Mouse (Mus musculus): ENCODE results near the gene Lyzl6.

Gene Lyzl6

DNA sequence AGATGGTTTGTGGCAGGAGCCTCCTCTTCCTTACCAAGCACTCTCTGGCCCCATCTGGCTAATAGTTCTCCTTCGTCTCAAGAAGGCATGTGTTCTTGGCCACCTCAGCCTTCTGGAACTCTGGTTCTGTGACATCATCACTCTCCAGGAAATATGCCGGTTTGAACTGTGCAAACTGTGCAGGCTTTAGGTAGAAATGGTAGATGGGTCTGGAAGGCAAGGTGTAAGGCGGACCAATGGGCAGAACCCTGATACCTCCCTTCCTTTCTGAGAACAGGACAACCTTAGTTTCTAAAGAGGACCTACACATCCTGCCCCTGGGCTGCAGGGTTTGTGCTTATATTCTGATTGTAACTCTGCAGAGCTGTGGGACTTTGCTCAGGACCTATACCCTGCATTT lies at the start of gene Lyzl6:
Gene Lyzl6, minus strand, starts transcription at position 101 of the 400 bp plus-strand sequence.
- in situ Hi-C loops (cut with MboI; ENCODE audit: unreplicated experiment in 2 of 2), result loop anchor here in 1 of 2 experiments (25.0 kb wide), 1 partner anchor 549 kb away; the partner anchor contains the start of gene Sppl2c

DNA sequence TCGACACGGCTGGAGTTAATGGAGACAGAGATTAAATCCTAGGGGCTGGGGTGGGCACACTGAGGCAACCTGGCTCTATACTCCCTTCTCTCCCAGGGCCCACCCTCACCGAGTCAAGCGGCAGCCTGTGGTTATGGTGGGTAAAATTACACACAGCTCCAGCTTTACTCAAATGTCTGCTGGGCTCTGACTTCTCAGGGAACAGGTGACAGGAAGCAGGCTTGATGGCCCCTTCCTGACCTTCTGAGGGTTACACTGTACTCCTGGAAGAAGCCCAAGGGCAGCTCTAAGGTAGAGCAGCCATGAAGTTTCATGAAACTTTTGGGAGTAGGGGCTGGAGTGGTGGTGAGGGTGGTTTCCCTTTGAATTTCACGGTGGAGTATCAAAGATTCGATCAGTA lies 48.0 kb upstream of the Lyzl6 start:
- in situ Hi-C loops (cut with MboI; ENCODE audit: unreplicated experiment in 2 of 2), result loop anchor here in 1 of 2 experiments (25.0 kb wide), 1 partner anchor 574 kb away; the partner anchor contains the start of genes Acbd4, Hexim1 and Plcd3

DNA sequence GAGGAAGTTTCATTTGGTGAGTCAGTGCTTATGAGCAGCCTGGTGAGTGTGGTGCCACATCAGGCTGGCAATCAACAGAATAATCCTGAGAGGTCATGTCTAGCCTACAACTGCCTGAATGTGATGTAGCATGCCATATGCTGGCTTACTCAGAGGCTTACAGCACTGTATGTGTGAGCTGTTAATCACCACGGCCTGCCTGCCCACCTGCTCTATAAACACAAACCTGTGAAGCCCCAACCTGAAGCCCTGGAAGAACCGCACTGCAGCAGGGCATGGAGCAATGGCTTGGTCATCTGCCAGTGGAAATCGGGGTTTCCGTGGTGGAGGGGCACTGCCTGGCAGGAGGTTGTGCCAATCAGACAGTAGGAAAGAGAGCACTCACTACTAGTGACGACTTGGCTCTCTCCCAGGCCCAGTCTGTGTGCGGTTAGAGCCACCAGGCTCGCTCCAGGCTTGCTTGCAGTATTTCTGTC lies 46.6 kb upstream of the Lyzl6 start:
- in situ Hi-C loops (cut with MboI; ENCODE audit: unreplicated experiment in 2 of 2), result loop anchor here in 1 of 2 experiments (25.0 kb wide), 1 partner anchor 573 kb away; the partner anchor contains the start of genes Acbd4, Hexim1 and Plcd3

DNA sequence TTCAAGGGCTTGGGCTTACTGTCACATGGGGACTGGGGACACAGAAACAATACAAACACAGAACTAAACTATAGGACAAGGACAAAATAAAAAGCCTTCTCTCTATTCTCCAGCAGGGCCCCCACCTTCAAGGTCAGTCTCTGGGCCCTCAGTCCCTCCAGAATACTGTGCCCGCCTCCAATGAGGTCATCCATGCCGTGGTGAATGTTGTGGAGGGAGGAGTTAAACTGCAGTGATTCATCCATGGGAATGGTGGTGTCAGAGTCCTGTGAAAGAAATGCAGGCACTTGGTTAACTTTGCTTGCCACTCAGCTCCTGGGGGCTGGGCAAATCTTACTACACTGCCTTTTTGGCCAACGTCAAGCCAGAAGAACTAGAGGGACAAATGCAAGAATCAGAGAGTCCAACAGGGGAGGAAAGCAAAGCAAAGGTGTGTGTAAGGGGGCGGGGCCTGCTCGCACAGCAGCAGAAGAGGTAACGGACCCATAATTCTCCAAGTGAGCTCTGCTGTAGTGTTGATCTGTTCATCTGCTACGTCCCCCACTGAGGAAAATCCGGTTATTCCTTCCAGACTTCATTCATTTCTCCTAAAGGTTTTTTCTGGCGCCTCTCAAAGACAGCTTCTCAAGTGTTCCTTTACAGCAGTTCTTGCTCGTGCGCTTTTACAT lies 45.1 kb upstream of the Lyzl6 start:
- in situ Hi-C loops (cut with MboI; ENCODE audit: unreplicated experiment in 2 of 2), result loop anchor here in 1 of 2 experiments (25.0 kb wide), 1 partner anchor 572 kb away; the partner anchor contains the start of genes Acbd4, Hexim1 and Plcd3

DNA sequence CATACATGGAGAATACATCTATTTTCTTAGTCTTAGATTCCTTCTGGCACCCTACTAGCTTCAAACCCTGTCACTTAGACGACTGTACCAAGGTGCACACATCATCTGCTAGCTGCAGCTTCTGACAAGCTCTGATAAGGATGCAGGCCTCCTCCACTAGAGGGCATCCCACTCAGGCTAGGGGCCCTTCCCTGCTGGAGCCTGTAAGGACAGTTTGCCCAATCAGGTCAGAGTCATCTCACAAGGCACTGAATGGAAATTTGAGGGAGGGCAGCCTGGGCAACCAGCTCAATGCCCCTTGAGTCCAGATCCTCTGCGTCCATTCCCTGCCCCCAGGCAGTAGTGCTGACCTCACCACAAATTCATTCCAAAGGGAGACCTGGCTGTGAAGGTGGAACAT lies 38.4 kb upstream of the Lyzl6 start:
- in situ Hi-C loops (cut with MboI; ENCODE audit: unreplicated experiment in 2 of 2), result loop anchor here (5.0 to 25.0 kb wide), 2 partner anchors 345 to 565 kb away; partner anchors contain the start of genes Acbd4 (in 1 of the 2), Hexim1 (in 1 of the 2) and Plcd3 (in 1 of the 2)

DNA sequence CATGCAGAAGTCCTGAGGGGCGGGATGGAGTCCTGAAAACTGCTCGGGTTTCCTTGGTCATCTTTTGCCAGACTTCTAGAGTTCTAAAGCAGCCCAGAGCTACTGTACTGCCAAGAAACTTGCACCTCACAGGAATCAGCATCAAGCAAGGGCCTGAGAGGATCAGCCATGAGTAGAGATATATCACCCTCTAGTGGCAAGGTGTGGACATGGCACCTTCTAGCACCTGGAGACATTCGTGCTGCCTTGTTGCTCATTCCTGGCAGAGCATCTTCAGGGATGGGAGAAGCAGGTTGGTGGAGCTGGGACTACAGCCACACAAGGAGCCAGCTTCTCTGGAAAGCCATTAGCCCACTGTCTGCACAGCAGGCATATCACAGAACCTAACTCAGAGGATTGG lies 36.9 kb upstream of the Lyzl6 start:
- in situ Hi-C loops (cut with MboI; ENCODE audit: unreplicated experiment in 2 of 2), result loop anchor here (5.0 to 25.0 kb wide), 2 partner anchors 343 to 563 kb away; partner anchors contain the start of genes Acbd4 (in 1 of the 2), Hexim1 (in 1 of the 2) and Plcd3 (in 1 of the 2)

DNA sequence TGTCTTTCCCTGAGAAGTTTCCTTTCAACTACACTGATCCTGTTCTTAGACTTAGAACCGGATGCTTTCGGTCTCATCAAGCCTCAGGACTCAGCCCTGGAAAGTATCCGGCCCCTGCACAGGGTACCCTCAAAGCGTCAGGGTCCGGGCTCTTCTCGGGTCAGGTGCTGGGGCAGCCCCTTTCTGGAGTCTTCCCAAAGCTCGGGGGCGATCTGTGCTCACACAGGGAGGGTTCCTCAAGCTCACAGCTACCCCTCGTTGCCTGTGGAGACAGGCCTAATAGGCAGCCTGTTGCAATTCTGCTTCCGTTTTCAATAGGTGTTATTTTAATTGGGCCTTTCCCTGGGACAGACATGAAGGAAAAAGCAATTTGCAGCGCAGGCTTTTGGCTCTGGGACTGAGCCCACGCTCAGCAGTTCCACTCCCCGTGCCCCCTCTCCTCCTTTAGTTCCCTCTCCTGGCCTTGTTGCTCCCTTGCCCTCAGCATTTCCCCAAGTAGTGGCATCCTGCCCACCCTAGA lies 28.3 kb upstream of the Lyzl6 start:
- in situ Hi-C loops (cut with MboI; ENCODE audit: unreplicated experiment in 2 of 2), result loop anchor here in 1 of 2 experiments (25.0 kb wide), 1 partner anchor 605 kb away; no protein-coding TSS in a partner anchor

DNA sequence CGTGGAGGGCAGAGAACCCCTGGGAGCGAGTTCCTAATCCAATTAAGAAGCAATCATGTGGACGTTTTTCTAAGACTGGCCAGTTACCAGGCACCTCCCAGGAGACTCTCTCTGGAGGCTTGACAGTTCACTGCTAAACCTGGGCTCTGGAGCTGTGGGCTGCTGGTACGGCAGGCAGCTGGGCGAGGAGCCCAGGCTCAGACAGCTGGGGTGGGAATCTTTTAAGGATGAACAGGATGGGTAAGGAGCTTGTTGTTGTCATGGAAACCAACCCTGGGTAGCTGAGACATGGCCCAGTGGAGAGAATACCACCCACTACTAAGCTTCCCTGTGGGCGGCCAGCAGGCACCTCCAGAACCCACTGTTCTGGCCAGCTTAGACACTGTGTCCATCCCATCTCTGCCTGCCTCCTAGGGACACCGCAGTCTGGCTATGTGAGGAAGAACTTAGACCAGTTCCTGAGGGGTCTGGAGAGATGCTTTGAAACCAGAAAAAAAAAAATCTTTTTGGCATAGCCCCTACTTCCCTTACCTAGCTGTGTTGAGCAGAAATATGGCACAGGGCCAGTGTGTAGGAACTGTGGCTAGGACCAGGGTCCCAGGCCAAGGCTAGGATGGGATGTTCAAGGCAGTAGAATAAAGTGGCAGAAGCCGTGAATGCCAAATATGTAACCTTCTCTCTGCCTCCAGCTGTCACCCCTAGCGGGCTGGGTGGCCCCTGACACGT lies 27.7 kb upstream of the Lyzl6 start:
- in situ Hi-C loops (cut with MboI; ENCODE audit: unreplicated experiment in 2 of 2), result loop anchor here in 1 of 2 experiments (25.0 kb wide), 1 partner anchor 604 kb away; no protein-coding TSS in a partner anchor

DNA sequence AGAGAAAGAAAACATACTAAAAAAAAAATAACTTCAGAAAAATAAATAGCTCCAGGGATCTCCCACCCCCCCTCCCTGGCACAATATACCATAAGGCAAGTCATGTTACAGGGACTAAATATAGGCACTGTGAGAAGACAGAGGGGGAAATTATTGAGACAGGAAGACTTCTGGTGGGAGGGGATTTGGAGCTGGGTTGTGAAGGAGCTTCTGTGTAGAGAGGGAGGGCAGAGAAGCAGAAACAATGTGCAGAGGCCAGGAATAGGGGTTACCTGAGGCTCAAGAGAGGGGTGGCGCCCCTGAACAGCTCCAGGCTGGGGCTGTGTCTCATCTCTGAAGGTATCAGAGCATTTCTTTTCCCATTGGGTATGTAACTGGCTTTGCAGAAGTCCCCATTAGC lies 27.0 kb upstream of the Lyzl6 start:
- in situ Hi-C loops (cut with MboI; ENCODE audit: unreplicated experiment in 2 of 2), result loop anchor here in 1 of 2 experiments (25.0 kb wide), 1 partner anchor 603 kb away; no protein-coding TSS in a partner anchor

DNA sequence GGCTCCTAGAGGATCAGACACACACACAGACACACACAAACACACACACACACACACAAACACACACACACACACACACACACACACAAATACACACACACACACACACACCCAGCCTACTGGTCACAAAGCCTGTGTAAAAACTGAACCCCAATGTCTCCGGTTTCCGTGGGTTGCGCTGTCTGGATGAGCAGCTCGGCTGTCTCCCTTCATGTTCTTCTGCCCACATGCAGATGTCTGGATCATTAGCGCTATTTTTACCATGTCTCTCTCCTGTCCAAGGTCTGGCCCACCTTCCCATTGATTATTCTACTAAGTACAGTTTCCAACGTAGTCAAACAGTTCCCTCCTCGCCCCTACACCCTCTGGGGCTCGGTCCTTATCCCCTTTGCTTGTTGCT lies 24.4 kb upstream of the Lyzl6 start:
- in situ Hi-C loops (cut with MboI; ENCODE audit: unreplicated experiment in 2 of 2), result loop anchor here in 1 of 2 experiments (25.0 kb wide), 1 partner anchor 601 kb away; no protein-coding TSS in a partner anchor

DNA sequence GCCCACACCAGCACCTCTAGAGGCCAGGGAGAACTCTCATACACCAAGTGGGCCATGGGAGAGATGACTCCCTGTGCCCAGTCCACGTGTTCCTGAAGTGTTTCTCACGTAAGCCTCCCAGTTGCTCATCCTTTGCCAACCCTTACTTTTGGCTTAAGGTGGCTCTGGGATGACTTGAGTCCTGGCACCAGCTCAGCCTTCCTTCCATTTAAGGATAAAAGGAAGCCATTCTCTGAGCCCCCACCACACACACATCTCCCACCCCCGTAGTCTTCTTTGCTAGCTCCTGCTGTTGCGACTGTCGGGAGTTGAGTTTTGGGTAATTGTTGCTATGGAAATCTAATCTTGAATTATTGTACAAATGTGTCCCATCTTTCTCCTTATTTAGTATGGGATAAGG lies 23.9 kb upstream of the Lyzl6 start:
- in situ Hi-C loops (cut with MboI; ENCODE audit: unreplicated experiment in 2 of 2), result loop anchor here in 1 of 2 experiments (25.0 kb wide), 1 partner anchor 600 kb away; no protein-coding TSS in a partner anchor

DNA sequence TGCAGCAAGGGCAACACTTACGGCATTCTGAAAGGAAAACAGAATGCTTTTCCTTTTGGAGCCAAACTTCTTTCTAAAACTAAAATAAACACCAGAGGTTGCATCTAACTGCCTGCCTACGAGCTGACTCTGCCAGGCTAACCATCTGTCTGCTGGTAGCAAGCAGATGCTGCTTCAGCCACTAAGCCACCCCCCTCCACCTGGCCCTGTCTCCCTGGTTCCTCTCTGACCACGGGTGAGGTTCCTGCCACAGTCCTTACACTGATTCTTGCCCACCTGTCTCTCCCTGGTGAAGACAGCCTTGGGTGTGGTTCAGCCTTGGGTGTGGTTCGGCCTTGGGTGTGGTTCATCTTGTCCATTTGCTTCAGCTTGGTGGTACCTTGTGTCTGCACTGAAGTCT lies 23.2 kb upstream of the Lyzl6 start:
- in situ Hi-C loops (cut with MboI; ENCODE audit: unreplicated experiment in 2 of 2), result loop anchor here in 1 of 2 experiments (25.0 kb wide), 1 partner anchor 600 kb away; no protein-coding TSS in a partner anchor

DNA sequence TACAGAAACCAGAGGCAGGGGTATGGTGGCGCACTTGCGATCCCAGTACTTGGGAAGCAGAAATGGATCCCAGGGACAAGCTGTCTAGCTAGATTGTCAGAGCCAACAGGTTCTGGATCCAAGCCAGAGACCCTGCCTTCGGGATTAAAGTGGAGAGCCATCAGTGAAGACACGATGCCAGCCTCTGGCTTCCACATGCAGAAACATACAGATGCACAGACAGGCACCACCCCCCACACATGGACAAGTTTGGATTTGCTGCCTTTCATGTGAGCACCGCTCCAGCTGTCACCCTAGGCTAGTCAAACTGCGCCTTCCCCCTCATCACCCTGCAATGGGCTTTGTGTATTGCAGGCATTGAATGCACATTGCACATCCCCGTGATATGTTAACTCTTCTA lies 19.5 kb upstream of the Lyzl6 start:
- in situ Hi-C loops (cut with MboI; ENCODE audit: unreplicated experiment in 2 of 2), result loop anchor here in 1 of 2 experiments (25.0 kb wide), 1 partner anchor 596 kb away; no protein-coding TSS in a partner anchor

DNA sequence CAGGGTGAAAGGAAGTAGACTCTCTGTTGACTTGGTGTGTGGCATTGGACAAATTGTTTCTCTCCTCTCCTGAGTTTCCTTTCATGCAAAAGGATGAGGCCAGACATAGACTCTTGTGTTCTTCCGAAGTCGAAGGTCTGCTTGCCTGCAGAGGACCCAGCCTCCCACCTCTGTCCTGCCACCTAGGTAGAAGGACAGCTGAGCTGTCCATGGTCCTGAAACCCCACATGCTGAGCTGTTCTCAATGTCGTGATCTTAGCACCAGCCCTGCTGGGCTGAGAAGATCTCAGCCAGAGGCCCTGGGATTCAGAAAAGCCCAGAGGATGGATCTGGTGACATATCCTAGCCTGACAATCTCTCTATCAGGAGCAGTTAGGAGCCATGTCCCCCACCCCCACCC lies 17.8 kb upstream of the Lyzl6 start:
- in situ Hi-C loops (cut with MboI; ENCODE audit: unreplicated experiment in 2 of 2), result loop anchor here in 1 of 2 experiments (25.0 kb wide), 1 partner anchor 594 kb away; no protein-coding TSS in a partner anchor

DNA sequence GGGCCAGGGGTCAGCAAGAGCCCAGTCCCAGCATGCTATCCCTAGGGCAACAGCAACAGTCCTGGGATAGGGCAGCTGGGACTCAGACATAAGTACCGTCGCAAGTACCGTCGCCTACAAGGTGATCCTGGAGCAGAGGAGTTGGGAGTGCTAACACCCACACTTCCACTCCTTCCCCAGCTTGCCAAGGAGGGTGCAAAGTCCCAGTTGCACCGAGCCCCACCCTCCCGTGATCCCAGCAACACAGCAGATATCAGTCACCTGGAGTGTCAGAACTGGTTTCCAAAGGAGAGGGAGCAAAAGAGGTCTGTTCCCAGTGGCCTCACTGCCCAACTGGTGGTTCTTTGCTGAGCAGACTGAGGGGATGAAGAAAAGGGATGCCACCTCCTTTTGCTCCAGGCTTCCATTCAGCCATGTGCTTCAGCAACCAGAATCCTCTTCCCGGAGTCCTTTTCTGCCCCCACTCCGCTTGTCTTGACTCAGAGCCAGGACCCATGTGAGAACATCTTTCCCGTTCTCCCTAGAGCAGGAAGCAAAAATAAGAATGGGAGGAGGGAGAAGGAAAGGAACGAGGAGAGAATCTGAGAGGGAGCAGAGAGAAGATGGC lies 14.8 kb upstream of the Lyzl6 start:
- in situ Hi-C loops (cut with MboI; ENCODE audit: unreplicated experiment in 2 of 2), result loop anchor here in 1 of 2 experiments (25.0 kb wide), 1 partner anchor 591 kb away; no protein-coding TSS in a partner anchor

DNA sequence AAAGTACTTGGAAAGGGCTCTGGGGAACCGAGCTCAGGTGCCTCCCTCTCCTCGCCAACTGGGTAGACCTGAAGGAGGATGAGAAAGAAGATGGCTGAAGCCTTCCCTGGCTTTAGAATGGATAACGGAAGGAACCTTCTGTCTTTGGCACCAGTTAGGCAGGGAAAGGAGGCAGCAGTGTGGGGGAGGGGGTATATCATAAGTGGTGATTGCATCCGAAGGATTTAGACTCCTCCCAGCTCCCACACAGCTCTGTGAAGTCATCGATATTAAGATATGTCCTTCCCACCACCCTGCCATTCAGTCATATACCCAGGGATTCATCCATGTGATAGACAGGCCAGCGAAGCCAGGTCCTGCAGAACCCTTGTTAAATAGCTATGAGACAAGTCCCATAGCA lies 12.7 kb upstream of the Lyzl6 start:
- in situ Hi-C loops (cut with MboI; ENCODE audit: unreplicated experiment in 2 of 2), result loop anchor here in 1 of 2 experiments (25.0 kb wide), 1 partner anchor 589 kb away; no protein-coding TSS in a partner anchor

DNA sequence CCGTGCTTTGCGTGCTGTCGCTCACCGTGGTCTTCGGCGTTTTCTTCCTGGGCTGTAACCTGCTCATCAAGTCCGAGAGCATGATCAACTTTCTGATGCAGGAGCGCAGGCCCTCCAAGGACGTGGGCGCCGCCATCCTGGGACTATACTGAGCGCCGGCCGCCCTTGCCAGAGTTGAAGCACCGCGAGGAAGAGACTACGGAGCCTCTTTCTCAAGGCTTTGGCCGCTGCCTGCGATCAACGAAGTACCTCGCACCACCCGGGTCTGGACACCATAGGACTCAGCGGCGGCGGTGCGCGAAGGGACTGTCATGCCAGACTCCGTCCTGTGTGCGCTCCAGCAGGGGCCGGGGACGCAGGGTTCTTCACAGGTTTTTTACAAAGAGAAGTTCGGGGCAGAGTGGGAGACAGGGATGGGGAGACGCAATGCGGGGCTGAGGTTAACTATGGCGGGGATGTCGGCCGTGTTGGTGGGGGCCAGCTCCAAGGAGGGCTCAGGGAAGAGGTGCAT lies 11.3 kb upstream of the Lyzl6 start:
- in situ Hi-C loops (cut with MboI; ENCODE audit: unreplicated experiment in 2 of 2), result loop anchor here (10.0 to 25.0 kb wide), 3 partner anchors 265 to 588 kb away; partner anchors contain the start of gene Sppl2c (in 1 of the 2)

DNA sequence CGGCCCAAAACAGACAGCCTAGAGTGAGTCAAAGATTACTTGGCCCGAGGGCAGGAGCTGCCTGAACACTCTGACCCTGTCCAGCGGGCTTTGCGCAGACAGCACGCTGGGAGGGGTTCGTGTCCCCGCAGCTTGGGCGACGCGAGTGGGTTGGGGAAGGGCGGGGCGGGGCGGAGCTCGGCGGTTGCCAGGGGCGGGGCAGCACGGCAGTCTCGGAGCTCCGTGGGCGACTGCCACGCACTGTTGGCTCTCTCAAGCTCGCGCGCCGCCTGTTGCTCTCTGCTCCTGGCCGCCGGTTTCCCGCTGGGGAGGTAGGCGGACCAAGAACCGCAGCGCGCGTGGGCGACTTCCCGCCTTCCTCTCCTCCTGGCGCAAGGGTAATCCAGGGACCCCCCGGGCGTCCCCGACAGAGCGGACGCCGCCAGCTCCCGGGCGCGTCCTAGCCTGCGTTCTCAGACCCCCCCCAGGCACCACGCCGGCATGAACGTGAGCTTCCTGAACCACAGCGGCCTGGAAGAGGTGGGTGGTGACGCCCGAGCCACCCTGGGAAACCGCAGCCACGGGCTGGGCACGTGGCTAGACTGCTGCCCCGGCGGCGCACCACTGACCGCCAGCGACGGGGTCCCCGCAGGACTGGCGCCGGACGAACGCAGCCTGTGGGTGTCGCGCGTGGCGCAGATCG lies 10.8 kb upstream of the Lyzl6 start, which contains the start of gene Rprml:
Gene Rprml, plus strand, starts transcription at position 270 of the 682 bp plus-strand sequence.
- in situ Hi-C loops (cut with MboI; ENCODE audit: unreplicated experiment in 2 of 2), result loop anchor here (10.0 to 25.0 kb wide), 2 partner anchors 265 to 538 kb away; partner anchors contain the start of gene Sppl2c (in 1 of the 2)

Data from v-Abl transformed pro-B cells (cell line).